Mouse (Mus musculus) lung, postnatal 10 days (tissue): Measurements from ENCODE around the gene Dscam.

Source experiments
- DNase-seq: peaks from one replicate; pipeline ENCODE4 v3.0.0; 2021

Gene Dscam

DNA sequence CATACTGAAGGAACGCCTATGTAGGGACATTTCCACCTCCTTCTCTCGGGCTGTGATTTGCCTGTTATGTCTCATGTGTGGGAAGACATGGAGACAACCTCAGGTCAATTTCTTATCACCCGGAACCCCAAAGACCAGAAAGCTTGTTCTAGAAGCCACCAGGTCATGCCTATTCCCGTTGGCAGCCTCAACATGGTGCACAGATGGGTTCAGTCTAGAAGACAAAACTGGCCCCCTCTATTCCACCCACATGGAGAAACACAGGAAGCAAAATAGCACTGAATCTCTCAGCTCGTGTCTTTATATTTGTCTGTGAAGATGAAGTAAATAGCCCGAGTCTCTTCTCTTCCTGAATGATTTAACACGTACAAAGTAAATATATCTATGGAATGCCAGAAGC lies 540.3 kb downstream of the Dscam start:
- DNase-seq = no peak

GRCm38 (mm10) chr16:96629623-96630022 lies 540.9 kb downstream of the Dscam start:
- DNase-seq = no peak

GRCm38 (mm10) chr16:96625468-96625867 lies 545.1 kb downstream of the Dscam start:
- DNase-seq = no peak

DNA sequence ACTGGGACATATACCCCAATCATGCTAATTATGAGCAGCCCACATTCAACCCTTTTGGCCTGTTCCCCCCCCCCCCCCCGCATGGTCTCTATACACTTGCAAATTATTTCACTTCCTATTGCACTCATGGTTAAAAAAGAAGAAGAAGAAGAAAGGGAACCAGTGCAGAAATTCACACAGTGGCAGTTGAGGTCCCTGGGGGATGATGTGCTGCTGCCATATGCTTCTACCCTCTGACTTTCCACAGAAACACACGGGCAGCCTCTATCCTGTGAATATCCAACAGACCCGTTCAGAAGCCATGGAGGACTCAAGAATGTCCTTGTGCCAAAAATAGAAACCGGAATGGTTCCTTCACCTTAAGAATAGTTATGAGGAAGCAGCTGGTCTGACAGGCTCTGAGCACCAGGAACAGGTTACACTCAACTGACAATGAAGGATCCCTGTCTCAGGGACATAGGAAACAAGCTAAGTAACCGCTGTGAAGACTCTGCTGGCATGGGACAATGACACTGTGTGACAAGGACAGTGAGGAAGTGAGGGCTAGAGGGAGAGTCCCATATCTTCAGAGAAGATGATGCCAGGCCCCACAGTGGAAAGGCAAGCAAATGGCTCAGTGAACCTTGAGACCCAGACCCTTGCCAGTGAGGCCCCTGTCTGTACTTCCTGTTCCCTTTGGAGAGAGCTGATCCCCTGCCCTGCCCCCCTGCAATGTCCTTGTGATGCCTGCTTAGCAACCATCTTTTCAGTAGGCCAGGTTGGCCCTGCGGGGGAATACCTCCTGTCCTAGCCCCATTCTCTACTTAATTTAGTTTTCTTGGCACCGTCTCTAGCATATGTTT lies 545.8 kb downstream of the Dscam start:
- DNase-seq = no peak

- DNase-seq = no peak
These were observed 549.7 kb downstream of the Dscam start for GRCm38 (mm10) chr16:96620861-96621260.

GRCm38 (mm10) chr16:96620402-96620801 lies 550.1 kb downstream of the Dscam start:
- DNase-seq = peak; percentile 6

- DNase-seq = no peak
These were observed 552.8 kb downstream of the Dscam start for GRCm38 (mm10) chr16:96617772-96618171.

DNA sequence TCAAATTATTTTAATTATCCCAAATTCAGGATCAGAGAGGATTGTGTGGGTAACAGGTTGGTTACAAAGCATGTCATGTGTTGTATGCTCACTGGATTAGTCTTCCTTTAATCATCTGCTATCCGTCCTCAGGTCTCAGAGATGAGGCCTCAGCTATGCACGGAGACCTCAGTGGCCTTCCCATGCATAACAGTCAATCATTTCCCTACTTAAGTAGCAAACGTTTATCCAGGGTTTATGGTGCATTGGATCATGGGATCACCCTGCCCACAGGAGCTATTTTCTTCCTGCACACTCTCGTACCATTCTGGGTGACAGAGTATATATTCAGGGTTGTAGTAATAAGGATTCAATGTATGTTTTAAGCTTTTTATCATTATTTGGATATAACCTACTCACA lies 557.3 kb downstream of the Dscam start:
- no peak for DNase-seq

GRCm38 (mm10) chr16:96610806-96611205 lies 559.7 kb downstream of the Dscam start:
- DNase-seq = peak; percentile 41

GRCm38 (mm10) chr16:96602206-96602605 lies 568.3 kb downstream of the Dscam start:
- no peak for DNase-seq

DNA sequence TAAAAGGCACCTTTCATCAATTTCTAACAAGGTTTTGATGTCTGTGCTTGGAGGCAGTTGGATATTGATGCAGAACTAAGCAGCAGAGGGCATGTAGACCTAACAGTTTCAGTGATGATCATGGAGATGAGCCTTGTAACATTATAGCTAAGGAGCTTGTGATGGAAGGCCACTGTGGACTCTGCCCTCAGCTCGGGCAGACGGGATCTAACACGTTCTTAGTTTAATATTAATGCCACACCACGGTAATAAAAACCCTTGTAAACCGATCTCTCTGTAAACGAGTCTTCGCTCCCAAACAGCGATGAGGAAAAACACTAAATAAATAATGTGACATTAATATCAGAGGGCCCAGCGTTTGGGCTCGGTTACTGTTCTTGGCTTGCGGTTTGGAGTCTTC lies 569.8 kb downstream of the Dscam start:
- DNase-seq = no peak

GRCm38 (mm10) chr16:96599401-96600060 lies 571.0 kb downstream of the Dscam start:
- no peak for DNase-seq

GRCm38 (mm10) chr16:96575841-96576240 lies 594.7 kb downstream of the Dscam start:
- DNase-seq = no peak

DNA sequence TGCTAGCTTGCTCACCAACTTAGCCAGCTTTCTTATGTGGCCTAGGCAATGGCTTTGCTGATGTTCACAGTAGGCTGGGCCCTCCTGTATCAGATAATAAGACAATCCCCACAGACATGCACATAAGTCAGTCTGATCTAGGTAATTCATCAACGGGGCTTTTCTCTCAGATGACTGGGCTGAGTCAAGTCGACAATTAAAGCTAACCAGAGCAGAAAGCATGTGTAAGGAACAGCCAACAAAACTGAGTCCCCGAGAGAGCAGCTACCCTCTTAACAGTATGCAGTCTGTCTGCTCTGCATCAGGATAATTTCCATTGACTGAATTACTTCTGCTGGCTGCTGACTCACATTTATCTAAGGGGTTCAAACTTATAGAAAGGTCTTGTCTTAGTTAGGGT lies 603.1 kb downstream of the Dscam start:
- DNase-seq = no peak

GRCm38 (mm10) chr16:96563350-96564257 lies 606.9 kb downstream of the Dscam start:
- DNase-seq = no peak

DNA sequence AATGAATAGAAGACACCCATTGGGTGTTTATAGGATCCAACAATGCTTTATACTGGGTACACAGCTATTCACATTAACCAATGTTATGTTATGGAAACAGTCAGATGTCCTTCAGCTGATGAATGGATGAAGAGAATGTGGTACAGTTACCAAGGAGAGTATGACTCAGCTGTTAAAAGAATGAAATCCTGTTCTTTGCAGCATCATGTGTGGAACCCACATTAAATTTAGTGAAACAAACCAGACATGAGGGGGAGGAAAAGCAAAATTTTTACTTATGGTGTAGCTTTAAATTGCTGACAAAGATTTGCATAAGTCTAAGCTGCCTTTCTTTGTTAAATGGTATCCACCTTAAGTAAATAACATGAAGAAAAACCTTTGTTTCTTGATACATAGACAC lies 610.8 kb downstream of the Dscam start:
- DNase-seq = no peak

DNA sequence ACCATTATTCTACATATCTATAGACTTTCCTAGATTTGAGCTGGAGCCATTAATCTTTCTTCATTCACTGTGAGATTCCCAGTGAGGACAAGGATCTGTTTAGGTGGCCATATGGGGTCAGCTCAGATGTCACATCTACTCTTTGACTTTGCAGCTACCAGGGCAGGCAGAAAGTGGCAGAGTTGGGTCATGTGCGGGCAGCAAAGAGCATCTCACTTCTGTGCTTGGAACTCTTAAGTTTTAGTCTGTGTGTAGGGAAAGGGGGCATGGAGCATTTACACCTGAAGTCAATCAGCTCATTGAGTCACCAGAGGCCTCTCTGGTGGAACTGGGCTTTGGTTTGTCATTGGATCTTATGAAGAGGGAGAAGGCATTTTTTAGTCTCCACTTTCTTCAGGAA lies 612.2 kb downstream of the Dscam start:
- DNase-seq = no peak

DNA sequence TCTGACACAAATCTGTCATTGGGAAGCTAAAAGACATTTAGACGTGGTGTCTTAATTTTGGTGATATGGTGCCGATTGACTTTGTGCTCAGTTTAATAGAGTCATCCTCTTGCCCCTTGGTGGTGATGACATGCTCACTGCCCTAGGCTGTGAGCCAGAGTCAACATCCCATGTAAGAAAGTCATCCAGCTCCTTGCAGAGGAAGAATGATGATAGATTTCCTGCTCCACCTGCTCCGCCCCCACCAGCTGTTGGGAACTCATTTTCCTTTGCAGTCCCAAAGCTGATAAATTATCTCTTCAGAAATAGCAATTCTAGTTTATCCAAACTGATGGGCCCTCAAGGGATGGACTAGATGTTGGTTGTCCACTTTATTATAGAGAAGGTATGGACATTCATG lies 613.9 kb downstream of the Dscam start:
- DNase-seq = no peak

DNA sequence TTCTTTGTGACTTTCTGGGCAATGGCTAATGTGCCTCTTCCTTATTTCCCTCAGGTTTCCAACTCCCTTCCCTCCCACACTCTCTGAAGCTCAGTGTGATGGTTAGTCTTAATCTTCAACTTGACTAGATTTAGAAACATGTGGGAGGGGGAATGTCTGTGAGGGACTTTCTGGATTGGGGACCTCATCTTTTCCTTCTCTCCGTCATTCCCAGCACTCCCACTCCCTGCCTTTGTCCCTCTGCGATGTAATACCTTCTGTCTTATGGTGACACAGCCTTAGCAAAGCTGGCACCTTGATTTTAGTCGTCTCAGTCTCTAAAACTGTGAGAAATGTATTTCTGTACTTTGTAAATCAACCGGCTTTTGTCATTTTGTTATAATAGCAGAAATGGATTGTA lies 615.1 kb downstream of the Dscam start:
- no peak for DNase-seq

- no peak for DNase-seq
These were observed 617.9 kb downstream of the Dscam start for GRCm38 (mm10) chr16:96552680-96553079.

DNA sequence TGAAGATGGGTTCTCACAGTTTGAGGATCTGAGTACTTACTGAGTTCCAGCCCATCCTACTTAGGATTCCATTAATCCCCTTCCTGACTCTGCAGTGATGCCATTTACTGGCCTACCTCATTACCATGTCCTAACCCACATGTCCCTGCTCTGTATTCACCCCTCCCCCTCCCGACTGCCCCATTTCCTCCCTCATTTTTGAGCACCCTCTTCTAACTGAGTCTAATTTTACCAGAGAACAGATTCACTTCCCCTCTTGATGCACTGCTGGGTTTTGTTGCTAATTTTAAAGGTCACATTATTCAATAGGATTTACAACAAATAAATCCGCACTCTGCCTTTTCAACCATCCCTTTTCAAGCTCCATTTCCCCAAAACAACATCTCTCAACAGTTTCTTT lies 629.5 kb downstream of the Dscam start:
- DNase-seq = peak; percentile 14
